Mouse (Mus musculus) heart, postnatal 25 days (tissue): ENCODE data around the gene Stk32c. TPM values are rescaled to one million over a fixed set of nuclear protein-coding genes. Genes with fewer than 3 reads are reported as not detected.

Source experiments
- DNase-seq: peaks from one replicate; pipeline ENCODE4 v3.0.0; 2022; ENCODE audit warnings: low spot score
- intact Hi-C: fragments of 180-260 bp; cut with DNase I; formaldehyde crosslinking; loops from one replicate; pipeline ENCODE4 v1.15.1; 2025
- total RNA-seq, 2 experiments: library from RNA; stranded (reverse); gene quantifications; 2 replicates each; pipeline ENCODE4 v1.2.3; 2021

Stk32c gene
- total RNA-seq, 2 experiments from 2014 or later: 0.73 to 0.99 TPM

GRCm38 (mm10) chr7:139157541-139157940 is 55.6 kb downstream of the Stk32c start:
- DNase-seq: no peak
- intact Hi-C loops: no loop called here

DNA sequence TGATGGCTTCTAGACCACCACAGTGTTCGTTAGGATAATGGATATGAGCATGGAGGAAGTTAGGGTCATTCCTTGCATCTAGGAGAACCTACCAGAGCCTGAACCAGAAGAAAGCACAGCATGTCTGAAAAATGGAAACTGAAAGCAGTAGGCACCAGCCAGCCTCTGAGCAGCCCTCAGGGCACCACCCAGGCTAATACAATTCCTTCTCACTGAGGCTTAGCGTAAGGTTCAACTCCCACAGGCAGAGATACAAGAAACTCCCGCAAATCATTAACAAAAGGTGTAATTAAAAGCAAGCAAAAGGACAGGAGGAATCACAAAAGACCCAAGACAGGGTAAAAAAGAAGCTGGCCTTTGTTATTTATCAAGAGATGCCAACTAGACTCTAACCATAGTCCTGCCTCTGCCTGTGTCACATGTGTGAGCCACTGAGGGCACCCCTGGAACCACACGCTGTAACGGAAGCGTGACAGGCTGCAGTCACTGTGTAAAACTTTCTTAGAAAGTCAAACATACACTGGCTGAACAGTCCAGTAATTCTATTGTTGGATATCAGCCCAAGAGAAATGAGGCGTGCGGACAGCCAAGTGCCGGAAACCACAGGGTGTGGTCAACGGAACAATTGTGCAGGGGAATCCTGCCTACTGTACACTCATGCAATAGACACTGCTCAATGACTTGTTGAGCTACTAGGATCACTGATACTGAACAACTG is 56.6 kb downstream of the Stk32c start:
- intact Hi-C loops: no loop called here
- no peak for DNase-seq

- no peak for DNase-seq
- intact Hi-C loops: no loop called here
Measured at GRCm38 (mm10) chr7:139152927-139153326, 60.2 kb downstream of the Stk32c start.

DNA sequence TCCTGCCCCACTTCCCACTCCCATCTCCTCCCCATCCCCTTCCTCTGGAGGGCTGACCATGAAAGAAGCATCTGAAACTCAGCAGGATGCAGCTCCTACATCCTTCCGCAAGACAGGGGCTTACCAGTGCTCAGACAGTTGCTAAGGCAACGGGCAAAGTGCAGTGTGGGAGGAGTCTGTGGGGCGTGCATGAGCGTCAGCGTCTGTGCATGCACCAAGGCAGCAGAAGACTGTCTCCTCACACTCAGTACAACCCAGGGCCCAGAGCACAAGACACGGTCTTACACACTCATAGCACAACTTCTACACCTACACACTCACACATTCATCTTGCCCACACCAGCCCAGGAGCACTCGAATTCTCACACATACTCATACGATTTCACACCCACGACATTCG is 62.0 kb downstream of the Stk32c start:
- intact Hi-C loops: no loop called here
- no peak for DNase-seq

GRCm38 (mm10) chr7:139149373-139149772 is 63.7 kb downstream of the Stk32c start:
- intact Hi-C loops: no loop called here
- no peak for DNase-seq

- intact Hi-C loops: no loop called here
- DNase-seq: no peak
Measured at GRCm38 (mm10) chr7:139147360-139147759, 65.7 kb downstream of the Stk32c start.

DNA sequence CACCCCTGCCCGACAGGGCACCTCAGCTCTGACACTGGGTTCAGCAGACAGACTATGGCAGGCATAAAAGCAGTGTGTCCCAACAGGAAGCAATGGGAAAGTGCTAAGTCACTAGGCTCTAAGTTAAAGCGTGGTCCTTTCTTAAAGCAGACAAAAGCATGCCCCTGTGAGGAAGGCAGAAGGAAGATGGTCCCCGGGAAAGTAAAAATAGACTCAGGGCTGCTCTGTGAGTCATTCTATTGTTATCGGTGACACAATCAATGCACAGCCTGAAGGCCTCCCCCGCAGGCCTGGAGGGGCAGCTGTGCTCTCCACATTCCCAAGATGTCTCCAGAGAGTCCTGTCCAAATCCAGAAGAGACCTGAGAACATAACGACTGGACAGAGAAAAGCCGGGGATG is 67.2 kb downstream of the Stk32c start:
- intact Hi-C loops: no loop called here

DNA sequence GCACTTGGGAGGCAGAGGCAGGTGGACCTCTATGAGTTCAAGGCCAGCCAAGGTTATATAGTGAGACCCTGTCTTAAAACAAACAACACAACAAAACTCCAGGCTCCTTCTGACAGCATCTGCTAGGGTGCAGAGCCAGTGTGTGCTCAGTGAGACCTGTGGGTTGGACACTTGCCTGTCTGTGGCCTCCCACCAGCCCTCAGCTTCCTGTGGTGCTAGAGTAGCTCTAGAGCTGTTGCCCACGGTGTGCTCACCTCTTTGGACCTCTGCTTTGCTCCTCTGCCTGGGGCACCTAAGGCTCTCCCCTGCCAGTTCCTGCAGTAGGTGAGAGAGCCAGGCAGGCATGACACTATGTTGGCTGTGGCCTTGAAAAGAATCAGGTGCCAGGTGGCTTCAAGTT is 69.3 kb downstream of the Stk32c start:
- intact Hi-C loops: no loop called here

More for the DNA sequence above, 67.2 kb downstream of the Stk32c start:
- no peak for DNase-seq

GRCm38 (mm10) chr7:139139921-139140461 is 73.1 kb downstream of the Stk32c start:
- DNase-seq: no peak
- intact Hi-C loops: no loop called here

More for the DNA sequence above, 69.3 kb downstream of the Stk32c start:
- DNase-seq: no peak

DNA sequence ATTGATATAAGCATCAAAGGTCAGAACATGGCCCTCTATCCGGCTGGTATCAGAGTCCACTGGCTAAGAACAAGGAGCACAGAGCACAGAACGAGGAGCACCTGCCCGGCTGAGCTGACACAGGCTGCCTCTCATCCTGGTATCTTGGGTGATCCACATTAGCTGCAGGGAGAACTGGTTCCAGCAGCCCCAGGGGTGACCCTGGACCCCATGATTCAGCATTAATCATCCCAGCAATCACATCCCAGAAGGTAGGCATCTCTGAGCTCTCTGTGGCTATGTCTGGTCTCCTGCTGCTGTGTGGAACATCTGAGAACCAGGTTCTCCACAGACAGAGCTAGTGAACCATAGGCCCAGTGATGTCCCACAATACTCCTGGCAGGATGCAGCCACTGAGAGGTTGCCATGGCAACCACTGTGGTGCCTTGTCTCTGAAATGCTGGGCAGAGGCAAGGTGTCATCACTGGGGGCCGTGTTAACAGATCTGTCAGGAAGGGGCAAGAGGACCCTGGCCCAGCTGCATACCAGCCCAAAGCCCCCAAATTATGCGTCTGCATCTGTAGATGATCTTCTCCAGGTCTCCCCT is 76.1 kb downstream of the Stk32c start:
- intact Hi-C loops: no loop called here
- no peak for DNase-seq

- no peak for DNase-seq
- intact Hi-C loops: no loop called here
Measured at GRCm38 (mm10) chr7:139135236-139135635, 77.9 kb downstream of the Stk32c start.

GRCm38 (mm10) chr7:139133446-139133845 is 79.7 kb downstream of the Stk32c start:
- intact Hi-C loops: no loop called here
- DNase-seq: no peak

GRCm38 (mm10) chr7:139131538-139131937 is 81.6 kb downstream of the Stk32c start:
- DNase-seq: no peak
- intact Hi-C loops: no loop called here

DNA sequence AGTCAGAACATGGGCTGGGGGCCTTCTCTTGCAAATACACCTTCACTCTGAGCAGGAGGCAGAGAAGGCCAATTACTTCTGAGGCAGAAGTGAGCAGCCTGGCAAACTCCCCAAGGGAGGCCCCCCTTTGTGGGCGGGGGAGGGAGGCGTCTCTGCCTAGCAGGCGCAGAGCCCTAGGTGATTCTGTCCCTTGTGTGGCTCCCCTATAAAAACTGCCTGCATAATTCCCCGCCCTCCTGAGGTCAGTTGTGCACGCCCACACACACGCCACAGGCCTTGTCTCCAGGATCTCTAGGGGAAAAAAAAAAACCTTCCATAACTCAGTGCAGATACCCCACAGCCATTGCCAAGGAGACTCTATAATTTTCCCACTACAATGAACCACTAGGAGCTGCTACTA is 82.7 kb downstream of the Stk32c start:
- intact Hi-C loops: no loop called here

DNA sequence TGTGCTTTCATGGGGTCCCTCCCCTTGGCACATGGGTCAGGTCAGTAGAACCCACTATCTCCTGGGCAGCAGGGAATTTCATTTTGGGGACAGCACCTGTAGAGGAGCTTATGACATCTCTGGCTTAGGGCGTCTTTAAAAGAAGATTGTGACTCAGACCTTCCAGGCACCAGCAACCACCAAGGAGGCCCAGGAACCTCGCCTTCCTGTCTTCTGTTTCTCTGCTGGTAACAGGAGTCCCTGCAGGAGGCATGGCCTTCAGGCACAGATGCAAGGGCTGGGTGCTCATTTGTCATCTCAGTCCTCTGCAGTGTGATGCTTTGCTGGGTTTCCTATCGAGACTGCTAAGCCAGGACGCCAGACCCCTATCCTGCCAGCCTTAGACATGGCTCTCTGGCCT is 84.1 kb downstream of the Stk32c start:
- intact Hi-C loops: loop anchor here (10.0 kb wide), 1 partner anchor 346 kb away; no protein-coding TSS in a partner anchor
- no peak for DNase-seq

More for the DNA sequence above, 82.7 kb downstream of the Stk32c start:
- DNase-seq: no peak

DNA sequence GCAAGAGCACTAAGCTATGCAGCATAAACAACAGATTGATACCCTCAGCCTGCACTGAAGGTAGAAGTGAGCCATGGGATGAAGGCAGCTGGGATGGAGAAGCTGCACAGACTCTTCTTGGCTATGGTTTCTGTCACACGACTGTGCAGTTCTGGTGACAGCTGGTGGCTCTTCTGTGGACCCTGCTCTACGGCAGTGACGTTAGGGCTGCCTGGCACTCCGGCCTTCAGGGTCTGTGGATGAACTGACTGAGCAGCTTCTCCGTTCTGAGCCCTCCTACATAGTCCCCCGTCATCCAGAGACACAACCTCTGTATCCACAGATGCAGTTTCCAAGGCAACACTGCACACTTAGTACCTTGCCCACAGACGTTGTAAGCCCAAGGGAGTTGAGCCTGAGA is 86.6 kb downstream of the Stk32c start:
- intact Hi-C loops: loop anchor here (10.0 kb wide), 1 partner anchor 348 kb away; no protein-coding TSS in a partner anchor

DNA sequence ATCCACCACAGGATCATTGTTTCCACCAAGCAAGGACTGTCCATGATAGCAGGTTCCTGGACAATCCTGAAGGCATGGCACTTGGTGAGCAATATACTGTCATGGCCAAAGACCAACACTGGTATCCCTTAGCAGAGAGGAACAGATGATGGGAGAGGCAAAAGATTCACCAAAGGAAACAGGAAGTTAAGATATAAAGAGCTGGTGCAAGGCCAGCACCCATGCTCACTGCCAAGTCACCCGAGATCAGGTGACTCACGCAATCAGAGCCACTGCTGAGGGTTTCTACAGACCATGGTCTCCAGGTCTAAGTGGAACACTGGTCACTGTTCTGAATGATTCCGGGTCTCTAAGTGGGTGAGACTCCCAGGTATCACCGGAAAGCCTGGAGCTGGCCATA is 87.2 kb downstream of the Stk32c start:
- DNase-seq: no peak
- intact Hi-C loops: loop anchor here (10.0 kb wide), 1 partner anchor 349 kb away; no protein-coding TSS in a partner anchor

More for the DNA sequence above, 86.6 kb downstream of the Stk32c start:
- no peak for DNase-seq

- intact Hi-C loops: loop anchor here (5.0 to 10.0 kb wide), 3 partner anchors 83 to 355 kb away; no protein-coding TSS in a partner anchor
- DNase-seq: no peak
Measured at GRCm38 (mm10) chr7:139119775-139120153, 93.3 kb downstream of the Stk32c start.

DNA sequence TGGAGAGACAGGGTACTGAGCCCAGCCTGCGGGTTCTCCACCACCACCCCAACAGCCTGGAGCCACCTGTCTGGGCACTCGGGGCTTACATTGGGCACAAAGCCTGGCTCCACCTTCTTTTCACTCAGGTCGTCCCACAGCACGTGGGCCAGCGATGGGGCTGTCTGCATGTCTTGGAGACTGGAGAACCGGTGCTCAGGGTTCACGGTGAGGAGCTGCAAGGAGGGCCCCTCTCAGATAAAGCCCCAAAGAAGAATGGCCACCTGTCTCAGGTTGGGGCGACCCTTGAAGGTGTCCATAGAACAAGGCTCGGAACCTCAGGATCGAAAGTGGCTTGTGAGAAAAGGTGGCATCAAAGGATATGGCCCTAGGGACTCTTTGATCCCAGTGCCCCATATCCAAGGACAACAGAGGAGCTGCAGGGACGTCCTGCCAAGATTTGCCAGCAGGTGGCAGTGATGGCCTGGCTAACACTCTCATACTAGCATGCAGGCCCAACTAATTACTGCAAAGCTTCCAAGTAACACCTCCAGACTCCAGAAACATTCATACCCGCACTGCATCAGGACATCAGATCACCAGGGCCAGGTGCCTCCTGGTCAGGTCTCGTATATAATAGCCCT is 93.8 kb downstream of the Stk32c start:
- intact Hi-C loops: no loop called here
- peak; percentile 52 for DNase-seq

GRCm38 (mm10) chr7:139107908-139108650 is 105.0 kb downstream of the Stk32c start:
- DNase-seq: no peak
- intact Hi-C loops: no loop called here
